Mouse (Mus musculus) hindbrain, embryonic 10.5 days (tissue): ENCODE results near the gene Mpp4. TPM values are rescaled to one million over a fixed set of nuclear protein-coding genes. Genes with fewer than 3 reads are reported as not detected.
A peak's percentile ranks its signal among the peaks of the same experiment; 100 is the strongest.

Experiments
- DNase-seq: peaks from one replicate; pipeline ENCODE4 v3.0.0-alpha.2; 2017; ENCODE audit warnings: low spot score
- H3K27ac ChIP-seq: fragments of 300-500 bp; sonication (generic); 2 replicates; pipeline ENCODE4 v1.5.1; 2016; ENCODE audit warnings: mild to moderate bottlenecking, moderate library complexity
- H3K27me3 ChIP-seq: fragments of 300-500 bp; sonication (generic); 2 replicates; pipeline ENCODE4 v1.6.1; 2016; ENCODE audit warnings: mild to moderate bottlenecking; ENCODE audit not compliant: poor library complexity, insufficient read depth, severe bottlenecking
- H3K36me3 ChIP-seq: fragments of 300-500 bp; sonication (generic); 2 replicates; pipeline ENCODE4 v1.6.1; 2016; ENCODE audit warnings: mild to moderate bottlenecking, moderate library complexity
- H3K4me1 ChIP-seq: fragments of 300-500 bp; sonication (generic); replicated peaks from 2 replicates; pipeline ENCODE4 v1.6.1; 2016; ENCODE audit warnings: mild to moderate bottlenecking
- H3K4me3 ChIP-seq: fragments of 300-500 bp; sonication (generic); 2 replicates; pipeline ENCODE4 v1.5.1; 2016; ENCODE audit warnings: mild to moderate bottlenecking, moderate library complexity
- H3K9me3 ChIP-seq: fragments of 300-500 bp; sonication (generic); 2 replicates; pipeline ENCODE4 v1.6.1; 2016; ENCODE audit warnings: mild to moderate bottlenecking, moderate library complexity
- WGBS: fragments of 180-500 bp; shearing (Covaris S2); methylation state at CpG from one replicate; pipeline ENCODE4 v1.1.7; 2016; 5-methylcytosine and 5-hydroxymethylcytosine counted together
- polyA plus RNA-seq: library from polyadenylated mRNA; unstranded; fragments of >200 nt; fragmentation: Nextera tagmentation; extraction: Ambion mirVana; gene quantifications from 2 replicates; pipeline ENCODE4 v1.2.1, GENCODE M21; 2016

Mpp4 gene
- polyA plus RNA-seq, 1 experiment from 2014 or later, result 0.51 TPM

DNA sequence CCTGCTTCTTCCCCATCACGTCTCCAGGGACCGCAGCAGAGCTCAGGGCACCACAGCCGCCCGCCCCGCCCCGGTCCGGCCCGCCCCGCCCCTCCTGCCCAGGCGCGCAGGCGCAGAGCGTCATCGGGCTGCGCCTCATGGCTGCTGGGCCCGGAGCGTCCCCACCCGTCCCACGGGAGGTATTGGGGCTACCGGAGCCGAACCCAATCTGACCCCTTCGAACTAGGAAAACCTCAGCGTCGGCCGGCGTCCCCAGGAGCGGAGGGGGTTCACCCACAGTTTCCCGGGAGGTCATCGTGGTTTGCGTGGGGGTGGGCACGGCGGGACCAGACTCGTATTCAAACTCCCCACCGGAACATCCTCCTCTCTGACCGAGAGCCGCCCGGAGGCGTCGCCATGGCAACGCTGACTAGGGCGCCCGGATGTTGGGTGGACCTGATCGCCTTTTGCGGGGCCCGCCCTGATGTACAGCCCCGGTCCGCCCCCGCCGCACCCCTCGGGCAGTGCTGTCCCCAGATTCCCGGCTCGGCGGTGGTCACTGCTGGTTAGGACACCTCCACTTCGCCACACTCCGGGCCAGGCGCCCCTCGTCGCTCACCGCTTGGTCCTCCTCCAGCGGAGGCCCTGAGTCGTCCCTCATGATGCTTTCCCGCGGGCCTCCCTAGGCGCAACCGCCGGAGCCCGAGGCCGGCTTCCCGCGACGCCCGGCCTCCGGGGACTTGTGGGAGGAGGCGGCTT, 43.3 kb downstream of the Mpp4 start, which contains the start of gene Tmem237:
TSS of gene Tmem237 (minus strand) at position 689 of the 738 bp plus-strand sequence.
- peak; percentile 96 for DNase-seq
- peak within 1 kb of the TSS; percentile 86 for H3K4me3 ChIP-seq
- H3K27ac ChIP-seq, result peak within 1 kb of the TSS; percentile 97
- H3K36me3 ChIP-seq, result peaks cover 20% of the 10 kb centered on the region; the same call in 1 of the 2 replicates
- no peaks in the 10 kb centered on the region for H3K9me3 ChIP-seq
- peaks cover 21% of the 10 kb centered on the region for H3K4me1 ChIP-seq
- no peaks in the 10 kb centered on the region for H3K27me3 ChIP-seq
- under 1% methylated on average over 74 of the region's 74 CpGs for WGBS

- Histone ChIP-seq H3K27ac (no peak overlapping the region), H3K4me1 (no peaks in the 10 kb centered on the region), H3K9me3 (no peaks in the 10 kb centered on the region), H3K27me3 (no peaks in the 10 kb centered on the region), H3K4me3 (no peak overlapping the region), H3K36me3 (peaks cover 84% of the 10 kb centered on the region)
- DNase-seq, result no peak
- 91% methylated on average over 8 of the region's 8 CpGs for WGBS
Observed at GRCm38 (mm10) chr1:59110524-59110923, 52.7 kb downstream of the Mpp4 start.

DNA sequence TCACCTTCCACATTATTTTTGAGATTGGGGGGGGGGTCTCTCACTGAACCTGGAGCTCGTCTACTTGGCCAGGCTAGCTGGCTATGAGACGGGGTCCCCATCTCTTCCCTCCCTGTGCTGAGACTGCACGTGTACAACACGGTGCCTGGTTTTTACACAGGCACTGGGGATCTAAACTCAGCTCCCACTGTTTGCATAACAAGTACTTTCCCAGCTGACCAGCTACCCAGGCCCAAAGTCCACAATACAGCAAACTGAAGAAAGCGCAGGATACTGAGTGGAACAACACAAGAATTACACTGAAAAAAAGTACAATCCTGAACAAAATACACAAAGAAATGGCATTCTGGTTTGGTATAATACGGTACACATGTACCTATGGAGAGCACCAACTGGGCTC, 61.1 kb downstream of the Mpp4 start:
- WGBS, result 90% methylated on average over 6 of the region's 6 CpGs
- H3K36me3 ChIP-seq, result peaks cover 52% of the 10 kb centered on the region

GRCm38 (mm10) chr1:59101020-59101419, 62.2 kb downstream of the Mpp4 start:
- Histone ChIP-seq H3K27ac (no peak overlapping the region), H3K9me3 (no peaks in the 10 kb centered on the region), H3K4me1 (no peaks in the 10 kb centered on the region), H3K36me3 (peaks cover 41% of the 10 kb centered on the region), H3K27me3 (no peaks in the 10 kb centered on the region), H3K4me3 (no peak overlapping the region)
- DNase-seq, result no peak
- 90% methylated on average over 5 of the region's 5 CpGs for WGBS

More for the DNA sequence above, 61.1 kb downstream of the Mpp4 start:
- no peaks in the 10 kb centered on the region for H3K27me3 ChIP-seq
- H3K4me1 ChIP-seq, result no peaks in the 10 kb centered on the region
- DNase-seq, result no peak
- H3K27ac ChIP-seq, result no peak overlapping the region
- no peaks in the 10 kb centered on the region for H3K9me3 ChIP-seq
- H3K4me3 ChIP-seq, result no peak overlapping the region

DNA sequence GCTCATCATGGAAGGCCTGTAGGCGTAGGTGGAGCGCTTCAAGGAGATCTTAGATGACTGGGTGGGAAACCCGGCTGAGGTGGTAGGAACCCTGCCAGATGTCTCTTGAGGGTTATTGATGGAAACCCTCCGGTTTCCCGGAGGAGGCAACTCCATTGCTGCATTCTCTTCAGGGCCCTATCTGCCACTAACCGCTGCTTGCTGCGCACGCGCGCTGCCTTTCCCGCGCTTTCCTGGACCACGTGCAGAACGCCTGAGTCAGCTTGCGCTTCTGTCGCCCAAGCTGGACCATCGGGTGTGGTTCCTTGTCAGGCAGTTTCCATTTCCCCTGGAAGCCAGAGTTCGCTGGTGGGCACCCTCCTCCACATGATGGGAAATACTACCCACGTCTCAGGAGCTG, 68.5 kb downstream of the Mpp4 start, which contains the start of gene C2cd6:
TSS of gene C2cd6 (minus strand) at position 196 of the 400 bp plus-strand sequence.
- WGBS, result 92% methylated on average over 19 of the region's 19 CpGs

More for the DNA sequence above, 68.5 kb downstream of the Mpp4 start, which contains the start of gene C2cd6:
- Histone ChIP-seq H3K9me3 (no peaks in the 10 kb centered on the region), H3K4me1 (no peaks in the 10 kb centered on the region), H3K4me3 (no peak within 1 kb of the TSS), H3K36me3 (peaks cover 6% of the 10 kb centered on the region), H3K27ac (no peak within 1 kb of the TSS), H3K27me3 (no peaks in the 10 kb centered on the region)
- DNase-seq, result no peak

Other genes with a start within 250 kb of the Mpp4 start
- 11.0 and 12.0 TPM in 2 replicates for gene Trak2, start 190.0 kb downstream of the Mpp4 start, polyA plus RNA-seq
- gene Stradb, start 189.9 kb downstream of the Mpp4 start, polyA plus RNA-seq, result 29.9 and 34.1 TPM in 2 replicates
- not detected in 2 replicates for gene C2cd6, start 68.5 kb downstream of the Mpp4 start, polyA plus RNA-seq
- 40.1 and 46.5 TPM in 2 replicates for gene Tmem237, start 43.0 kb downstream of the Mpp4 start, polyA plus RNA-seq
- 17.5 and 18.0 TPM in 2 replicates for gene Als2, start 73.8 kb upstream of the Mpp4 start, polyA plus RNA-seq
- 1.3 and 1.7 TPM in 2 replicates for gene Cdk15, start 93.5 kb upstream of the Mpp4 start, polyA plus RNA-seq